Mouse (Mus musculus): ENCODE results near the gene Cdk14.
A peak's percentile ranks its signal among the peaks of the same experiment; 100 is the strongest.

Cdk14 gene

GRCm38 (mm10) chr5:5313195-5313760 lies 106.8 kb downstream of the Cdk14 start:
- DNase-seq (ENCODE audit: low spot score in 2 of 2) = no peak

- no peak for DNase-seq (ENCODE audit: low spot score in 2 of 2)
Observed at GRCm38 (mm10) chr5:5305286-5305685, 114.8 kb downstream of the Cdk14 start.

GRCm38 (mm10) chr5:5303102-5303670 lies 116.9 kb downstream of the Cdk14 start:
- no peak for DNase-seq (ENCODE audit: low spot score in 2 of 2)

GRCm38 (mm10) chr5:5301571-5302079 lies 118.5 kb downstream of the Cdk14 start:
- no peak for DNase-seq (ENCODE audit: low spot score in 2 of 2)

- DNase-seq (ENCODE audit: low spot score in 2 of 2) = no peak
Observed at GRCm38 (mm10) chr5:5300998-5301397, 119.1 kb downstream of the Cdk14 start.

- no peak for DNase-seq (ENCODE audit: low spot score in 2 of 2)
Observed at GRCm38 (mm10) chr5:5300290-5300689, 119.8 kb downstream of the Cdk14 start.

- no peak for DNase-seq (ENCODE audit: low spot score in 2 of 2)
Observed at GRCm38 (mm10) chr5:5297222-5297621, 122.9 kb downstream of the Cdk14 start.

- DNase-seq (ENCODE audit: low spot score in 2 of 2) = no peak
Observed at GRCm38 (mm10) chr5:5296773-5297172, 123.3 kb downstream of the Cdk14 start.

GRCm38 (mm10) chr5:5292830-5293542 lies 127.1 kb downstream of the Cdk14 start:
- DNase-seq (ENCODE audit: low spot score in 2 of 2) = no peak

- DNase-seq (ENCODE audit: low spot score in 2 of 2) = no peak
Observed at GRCm38 (mm10) chr5:5291321-5291991, 128.7 kb downstream of the Cdk14 start.

- DNase-seq (ENCODE audit: low spot score in 2 of 2) = no peak
Observed at GRCm38 (mm10) chr5:5290714-5291113, 129.4 kb downstream of the Cdk14 start.

- DNase-seq (ENCODE audit: low spot score in 2 of 2) = no peak
Observed at GRCm38 (mm10) chr5:5285876-5286275, 134.2 kb downstream of the Cdk14 start.

- no peak for DNase-seq (ENCODE audit: low spot score in 2 of 2)
Observed at GRCm38 (mm10) chr5:5284531-5284930, 135.6 kb downstream of the Cdk14 start.

- DNase-seq (ENCODE audit: low spot score in 2 of 2) = no peak
Observed at GRCm38 (mm10) chr5:5283756-5284430, 136.2 kb downstream of the Cdk14 start.

GRCm38 (mm10) chr5:5282425-5282824 lies 137.7 kb downstream of the Cdk14 start:
- DNase-seq (ENCODE audit: low spot score in 2 of 2) = no peak

GRCm38 (mm10) chr5:5275321-5275720 lies 144.8 kb downstream of the Cdk14 start:
- DNase-seq (ENCODE audit: low spot score in 2 of 2) = no peak

GRCm38 (mm10) chr5:5274318-5274717 lies 145.8 kb downstream of the Cdk14 start:
- no peak for DNase-seq (ENCODE audit: low spot score in 2 of 2)

- no peak for DNase-seq (ENCODE audit: low spot score in 2 of 2)
Observed at GRCm38 (mm10) chr5:5266787-5267126, 153.4 kb downstream of the Cdk14 start.

GRCm38 (mm10) chr5:5265861-5266786 lies 154.0 kb downstream of the Cdk14 start:
- peak in 1 of 2 experiments; percentile 74 for DNase-seq (ENCODE audit: low spot score in 2 of 2)

- DNase-seq (ENCODE audit: low spot score in 2 of 2) = peak in 1 of 2 experiments; percentile 25
Observed at GRCm38 (mm10) chr5:5265401-5265841, 154.7 kb downstream of the Cdk14 start.

GRCm38 (mm10) chr5:5264712-5265111 lies 155.4 kb downstream of the Cdk14 start:
- no peak for DNase-seq (ENCODE audit: low spot score in 2 of 2)

Data from frontal cortex, postnatal 14 days (tissue).